Mouse (Mus musculus) left cerebral cortex, adult 6 months (tissue): Measurements from ENCODE around the gene Olfr628. TPM values are rescaled to one million over a fixed set of nuclear protein-coding genes. Genes with fewer than 3 reads are reported as not detected.

ENCODE experiments used
- long read RNA-seq, 2 experiments: library from polyadenylated mRNA; unstranded; transcript quantifications; one replicate each; pipeline ENCODE4 v2.0.0; 2019 to 2020
- polyA plus RNA-seq: library from polyadenylated mRNA; unstranded; fragments of <200 nt; fragmentation: Nextera tagmentation; gene quantifications from 2 replicates; pipeline ENCODE4 v1.2.3, GENCODE M21; 2021

Gene Olfr628
- polyA plus RNA-seq: not detected in 2 replicates
- long read RNA-seq, experiment 1: 0 reads
- long read RNA-seq, experiment 2: 0 reads

GRCm38 (mm10) chr7:103730074-103730473 lies at the start of gene Olfr628:
Olfr628 (plus strand) TSS chr7:103730374.

GRCm38 (mm10) chr7:103682420-103682819 lies 47.8 kb upstream of the Olfr628 start, which contains the start of gene Olfr625-ps1:
Olfr625-ps1 (plus strand) TSS chr7:103682720.

GRCm38 (mm10) chr7:103714371-103714770 lies 15.8 kb upstream of the Olfr628 start, which contains the start of gene Olfr243:
Olfr243 (plus strand) TSS chr7:103714671.

GRCm38 (mm10) chr7:103744843-103745242 lies 14.7 kb downstream of the Olfr628 start, which contains the start of gene Olfr629:
Olfr629 (minus strand) TSS chr7:103744943.

GRCm38 (mm10) chr7:103757233-103757632 lies 27.1 kb downstream of the Olfr628 start, which contains the start of gene Olfr630:
Olfr630 (minus strand) TSS chr7:103757333.

GRCm38 (mm10) chr7:103771494-103771893 lies 41.3 kb downstream of the Olfr628 start, which contains the start of gene Olfr69:
Olfr69 (minus strand) TSS chr7:103771594.

GRCm38 (mm10) chr7:103779598-103779997 lies 49.4 kb downstream of the Olfr628 start, which contains the start of gene Olfr68:
Olfr68 (minus strand) TSS chr7:103779698.

Other genes starting within 250 kb of the Olfr628 start
- not detected in 2 replicates for gene Olfr609, start 232.3 kb upstream of the Olfr628 start, polyA plus RNA-seq
- gene Olfr610, start 218.3 kb upstream of the Olfr628 start, polyA plus RNA-seq: not detected in 2 replicates
- not detected in 2 replicates for gene Olfr611, start 209.5 kb upstream of the Olfr628 start, polyA plus RNA-seq
- gene Olfr612, start 187.7 kb upstream of the Olfr628 start, polyA plus RNA-seq: not detected in 2 replicates
- not detected in 2 replicates for gene Olfr613, start 182.3 kb upstream of the Olfr628 start, polyA plus RNA-seq
- gene Olfr615, start 174.3 kb upstream of the Olfr628 start, polyA plus RNA-seq: not detected in 2 replicates
- not detected in 2 replicates for gene Olfr616, start 161.2 kb upstream of the Olfr628 start, polyA plus RNA-seq
- not detected in 2 replicates for gene Olfr617, start 157.3 kb upstream of the Olfr628 start, polyA plus RNA-seq
- gene Olfr618, start 140.3 kb upstream of the Olfr628 start, polyA plus RNA-seq: not detected in 2 replicates
- not detected in 2 replicates for gene Olfr619, start 129.8 kb upstream of the Olfr628 start, polyA plus RNA-seq
- not detected in 2 replicates for gene Olfr620, start 117.8 kb upstream of the Olfr628 start, polyA plus RNA-seq
- gene Olfr622, start 87.7 kb upstream of the Olfr628 start, polyA plus RNA-seq: not detected in 2 replicates
- gene Olfr623, start 66.7 kb upstream of the Olfr628 start, polyA plus RNA-seq: not detected in 2 replicates
- gene Olfr624, start 59.2 kb upstream of the Olfr628 start, polyA plus RNA-seq: 0.01 TPM in 1 of 2 replicates, not detected in the other
- not detected in 2 replicates for gene Olfr625-ps1, start 47.7 kb upstream of the Olfr628 start, polyA plus RNA-seq
- not detected in 2 replicates for gene Olfr243, start 15.7 kb upstream of the Olfr628 start, polyA plus RNA-seq
- gene Olfr629, start 14.6 kb downstream of the Olfr628 start, polyA plus RNA-seq: not detected in 2 replicates
- not detected in 2 replicates for gene Olfr630, start 27.0 kb downstream of the Olfr628 start, polyA plus RNA-seq
- gene Olfr69, start 41.2 kb downstream of the Olfr628 start, polyA plus RNA-seq: not detected in 2 replicates
- not detected in 2 replicates for gene Olfr68, start 49.3 kb downstream of the Olfr628 start, polyA plus RNA-seq
- not detected in 2 replicates for gene Olfr67, start 61.4 kb downstream of the Olfr628 start, polyA plus RNA-seq
- gene Hbb-bt, start 83.6 kb downstream of the Olfr628 start, polyA plus RNA-seq: 3.2 and 6.0 TPM in 2 replicates
- gene Hbb-bs, start 97.7 kb downstream of the Olfr628 start, polyA plus RNA-seq: 18.9 and 25.8 TPM in 2 replicates
- not detected in 2 replicates for gene Hbb-bh2, start 110.1 kb downstream of the Olfr628 start, polyA plus RNA-seq
- not detected in 2 replicates for gene Hbb-bh1, start 112.8 kb downstream of the Olfr628 start, polyA plus RNA-seq
- gene Hbb-y, start 122.8 kb downstream of the Olfr628 start, polyA plus RNA-seq: 0.20 TPM in 1 of 2 replicates, not detected in the other
- gene Olfr66, start 155.9 kb downstream of the Olfr628 start, polyA plus RNA-seq: not detected in 2 replicates
- not detected in 2 replicates for gene Olfr64, start 164.1 kb downstream of the Olfr628 start, polyA plus RNA-seq
- not detected in 2 replicates for gene Olfr65, start 173.1 kb downstream of the Olfr628 start, polyA plus RNA-seq
- not detected in 2 replicates for gene Olfr631, start 198.5 kb downstream of the Olfr628 start, polyA plus RNA-seq
- gene Olfr632, start 204.0 kb downstream of the Olfr628 start, polyA plus RNA-seq: not detected in 2 replicates
- not detected in 2 replicates for gene Olfr633, start 214.1 kb downstream of the Olfr628 start, polyA plus RNA-seq
- gene Olfr635, start 240.8 kb downstream of the Olfr628 start, polyA plus RNA-seq: 0.01 TPM in 1 of 2 replicates, not detected in the other